Mouse (Mus musculus): ENCODE data around the gene Camkmt.

Camkmt gene

DNA sequence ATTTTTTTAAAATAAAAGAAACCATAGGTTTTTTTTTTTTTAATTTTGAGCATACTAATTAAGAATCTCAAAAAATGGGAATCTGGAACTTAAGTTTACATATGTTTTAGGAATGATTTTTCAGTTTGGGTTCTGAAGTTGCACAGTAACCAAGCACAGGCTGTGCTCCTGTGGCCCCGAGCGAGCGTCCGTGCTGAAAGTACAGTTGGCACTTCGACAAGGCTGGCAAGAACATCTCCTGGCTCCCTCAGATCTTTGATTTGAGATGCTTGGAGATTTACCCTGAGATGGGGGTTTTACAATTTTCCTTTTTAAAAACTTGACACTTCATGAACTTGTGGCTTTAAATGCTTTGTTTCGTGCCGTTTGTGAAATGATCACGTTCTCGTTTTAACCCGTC is 218.7 kb downstream of the Camkmt start:
- DNase-seq = no peak

DNA sequence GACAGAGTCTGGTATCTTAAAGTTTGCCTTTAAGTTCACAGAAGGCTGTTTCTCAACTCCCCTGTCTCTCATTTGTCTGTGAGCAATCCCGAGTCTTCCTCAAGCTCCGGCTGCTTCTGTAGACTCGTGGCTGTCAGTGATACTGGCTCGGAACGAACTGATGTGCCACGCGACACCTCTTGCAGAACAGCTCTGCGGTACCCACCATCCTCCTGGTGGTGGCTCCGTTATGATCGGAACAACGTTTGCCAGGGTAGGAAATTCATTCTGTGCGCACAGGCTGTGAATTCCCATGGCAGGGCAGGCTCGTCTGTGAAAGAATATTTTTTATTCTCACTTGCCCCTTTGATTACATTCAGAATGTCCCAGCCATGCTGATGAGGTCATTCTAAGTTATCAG is 221.0 kb downstream of the Camkmt start:
- DNase-seq = peak; percentile 60

DNA sequence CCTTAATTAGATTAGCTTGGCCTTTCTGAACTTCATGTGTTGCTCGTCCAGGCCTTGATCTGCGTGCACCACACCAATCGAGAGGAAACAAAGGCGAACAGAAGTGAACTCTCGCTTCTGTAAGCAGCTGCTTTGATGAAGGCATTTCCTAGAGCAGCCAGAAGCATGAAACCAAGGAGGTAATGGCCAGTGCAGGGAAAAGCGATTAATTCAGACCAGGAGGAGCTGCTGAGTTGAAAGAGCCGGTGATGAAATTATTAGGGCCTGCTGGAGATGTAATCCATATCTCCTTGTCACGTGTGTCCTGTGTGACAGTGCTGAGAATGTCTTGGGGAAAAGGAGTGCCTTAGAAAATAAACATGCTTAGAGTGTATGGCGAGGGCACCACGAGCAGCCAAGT is 228.0 kb downstream of the Camkmt start:
- DNase-seq = no peak

DNA sequence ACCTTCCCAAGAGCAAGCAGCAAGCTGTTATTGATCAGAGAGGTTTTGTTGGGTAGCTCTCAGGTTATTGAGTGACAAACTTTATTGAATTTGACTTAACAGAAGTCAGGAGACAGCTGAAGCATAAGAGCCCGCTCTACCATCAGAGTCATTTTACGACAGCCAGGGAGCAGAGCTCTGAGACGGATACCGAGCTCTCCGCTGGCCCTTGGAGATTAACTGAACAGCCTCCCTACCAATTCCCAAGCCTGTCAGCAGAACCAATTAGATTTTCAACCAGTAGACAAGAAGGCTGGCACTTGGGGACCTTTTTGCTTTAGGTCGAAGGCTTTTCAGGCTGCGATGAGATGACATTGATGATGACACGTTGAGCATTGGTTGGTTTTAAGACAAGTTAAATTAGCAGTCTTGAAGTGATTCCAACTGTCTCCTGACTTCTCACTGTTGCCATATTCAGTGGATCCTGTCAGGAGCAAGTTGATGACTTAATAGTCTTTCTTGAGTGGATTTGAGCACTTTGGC is 229.5 kb downstream of the Camkmt start:
- no peak for DNase-seq

DNA sequence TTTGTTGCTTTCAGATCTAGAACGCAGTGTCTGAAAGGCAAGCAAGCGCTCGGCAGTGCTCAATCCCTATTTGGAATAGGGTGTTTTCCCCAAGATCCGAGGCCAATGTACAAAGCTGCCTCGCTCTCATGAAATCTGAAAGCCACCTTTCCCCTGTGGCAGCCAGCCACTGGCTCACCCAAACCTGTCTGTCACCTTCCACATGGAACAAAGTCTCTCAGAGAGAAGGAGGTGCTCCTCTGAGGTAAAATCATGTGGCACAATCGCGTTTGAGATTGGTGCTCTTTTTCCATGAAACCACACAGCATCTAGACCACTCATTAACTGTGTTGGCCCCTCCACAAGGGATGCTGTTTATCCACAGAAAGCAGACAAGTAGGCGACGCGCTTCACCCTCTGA is 238.5 kb downstream of the Camkmt start:
- DNase-seq = no peak

DNA sequence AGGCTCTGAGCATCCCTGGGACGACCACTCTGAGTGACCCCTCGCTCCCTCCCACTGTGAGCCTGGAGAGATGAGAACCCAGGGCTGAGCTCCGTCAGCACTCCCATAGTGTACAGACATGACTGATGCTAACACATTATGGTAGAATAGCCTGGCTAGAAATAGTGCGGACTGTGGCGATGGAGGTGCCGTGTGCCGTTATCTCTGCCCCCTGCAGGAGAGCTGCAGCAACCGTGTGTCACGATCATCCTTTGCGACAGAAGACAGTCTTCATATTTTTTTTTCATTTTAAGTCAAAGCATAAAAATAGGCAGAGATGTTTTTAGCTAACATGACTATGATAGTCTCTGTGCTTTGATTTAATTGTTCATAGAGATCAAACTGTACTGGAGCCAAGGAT is 245.1 kb downstream of the Camkmt start:
- no peak for DNase-seq

DNA sequence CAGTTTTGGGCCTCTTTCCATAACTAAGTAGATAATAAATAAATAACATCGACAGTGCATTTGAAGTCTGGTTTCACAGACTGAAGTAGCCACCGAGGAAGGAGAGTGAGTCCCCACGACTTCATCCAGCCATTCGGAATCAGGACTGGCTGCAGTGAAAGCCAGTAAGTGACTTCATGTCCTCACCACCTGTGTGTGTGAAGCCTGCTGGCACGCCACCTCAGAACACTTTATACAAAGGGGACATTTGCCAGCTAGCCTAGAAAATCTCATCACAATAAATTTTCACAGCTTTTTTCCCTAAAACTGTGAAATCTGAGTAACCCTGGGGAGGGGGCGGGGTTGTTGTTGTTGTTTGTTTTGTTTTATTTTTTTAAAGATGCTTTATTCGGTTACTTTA is 247.3 kb downstream of the Camkmt start:
- DNase-seq = no peak

DNA sequence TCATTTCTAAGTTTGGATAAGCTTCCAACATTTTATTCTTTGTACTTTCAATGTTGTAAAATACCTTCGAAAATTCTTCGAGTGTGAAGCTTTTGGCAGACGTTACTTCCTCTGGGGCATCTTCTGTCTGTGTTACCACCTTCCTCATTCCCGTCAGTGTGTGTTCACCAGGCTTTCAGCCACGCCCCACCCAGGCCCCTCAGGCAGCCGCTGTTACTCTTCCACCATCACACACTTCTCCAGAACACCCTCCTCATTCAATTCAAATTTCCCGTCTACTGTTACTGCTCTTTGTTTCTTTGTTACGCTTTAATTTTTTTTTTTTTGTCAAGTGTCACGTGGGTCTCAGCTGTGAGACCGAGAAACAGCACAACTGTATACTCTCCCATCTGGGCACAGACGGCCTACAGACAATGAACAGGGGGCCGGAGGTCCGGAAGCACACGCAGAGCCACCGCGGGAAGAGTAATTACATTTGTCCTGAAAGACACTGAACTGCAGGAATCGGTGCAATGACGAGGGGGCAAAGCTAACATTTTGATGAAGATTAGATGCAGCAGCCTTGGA is 250.9 kb downstream of the Camkmt start:
- DNase-seq = no peak

DNA sequence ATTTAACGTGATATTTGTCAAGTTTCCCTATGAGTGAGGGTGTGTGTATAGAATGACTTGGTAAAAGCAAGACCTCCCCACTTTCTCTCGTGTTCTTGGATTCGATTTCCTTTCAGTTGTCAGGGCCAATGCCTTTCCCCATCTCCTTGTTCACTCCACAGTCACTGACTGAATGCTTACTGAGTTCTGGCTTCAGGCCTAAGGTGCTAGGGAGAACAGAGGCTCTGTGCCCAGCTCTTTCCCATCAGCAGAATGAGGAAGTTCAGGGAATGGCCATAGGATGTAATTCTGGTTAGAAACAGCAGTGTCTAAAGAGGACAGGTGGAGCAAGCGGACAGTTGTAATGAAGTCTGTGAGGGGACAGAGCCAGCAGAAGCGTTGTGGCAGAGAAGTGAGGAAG is 252.1 kb downstream of the Camkmt start:
- DNase-seq = no peak

DNA sequence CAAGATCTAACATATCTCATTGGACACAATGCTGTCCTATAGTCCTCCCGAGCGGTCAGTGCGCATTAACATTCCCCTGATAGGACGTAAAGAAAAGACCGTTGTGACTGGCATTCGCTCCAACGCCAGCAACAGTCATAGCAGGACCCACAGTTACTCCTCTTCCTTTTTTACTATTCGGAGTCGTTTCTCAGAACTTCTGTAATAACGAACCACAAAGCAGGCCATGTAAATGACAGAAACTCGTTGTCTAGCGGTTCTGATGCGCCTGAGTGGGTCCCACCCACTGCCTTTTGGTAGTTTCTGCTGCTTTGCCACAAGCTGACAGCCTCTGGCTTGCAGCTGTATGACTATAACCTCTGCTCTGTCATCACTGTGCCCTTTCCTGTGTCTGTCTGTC is 253.1 kb downstream of the Camkmt start:
- no peak for DNase-seq

DNA sequence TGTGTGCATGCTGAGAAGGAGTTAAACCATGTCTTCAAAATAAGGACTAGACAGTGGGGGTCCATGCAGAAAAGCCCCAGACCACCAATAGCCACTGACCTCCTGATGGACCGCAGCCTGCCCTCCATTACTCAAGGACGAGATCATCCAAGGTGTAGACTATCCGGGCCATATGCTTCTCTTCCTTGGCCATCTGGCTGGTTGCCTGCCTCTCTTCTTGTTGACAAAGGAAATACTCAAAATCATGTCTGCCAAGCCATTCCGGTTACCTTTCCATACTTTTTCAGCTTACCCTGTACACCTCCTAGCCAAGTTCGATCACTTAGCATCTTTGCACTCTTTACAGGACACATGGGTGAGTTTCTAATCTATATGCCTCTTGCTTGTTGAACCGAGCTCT is 256.3 kb downstream of the Camkmt start:
- DNase-seq = no peak

DNA sequence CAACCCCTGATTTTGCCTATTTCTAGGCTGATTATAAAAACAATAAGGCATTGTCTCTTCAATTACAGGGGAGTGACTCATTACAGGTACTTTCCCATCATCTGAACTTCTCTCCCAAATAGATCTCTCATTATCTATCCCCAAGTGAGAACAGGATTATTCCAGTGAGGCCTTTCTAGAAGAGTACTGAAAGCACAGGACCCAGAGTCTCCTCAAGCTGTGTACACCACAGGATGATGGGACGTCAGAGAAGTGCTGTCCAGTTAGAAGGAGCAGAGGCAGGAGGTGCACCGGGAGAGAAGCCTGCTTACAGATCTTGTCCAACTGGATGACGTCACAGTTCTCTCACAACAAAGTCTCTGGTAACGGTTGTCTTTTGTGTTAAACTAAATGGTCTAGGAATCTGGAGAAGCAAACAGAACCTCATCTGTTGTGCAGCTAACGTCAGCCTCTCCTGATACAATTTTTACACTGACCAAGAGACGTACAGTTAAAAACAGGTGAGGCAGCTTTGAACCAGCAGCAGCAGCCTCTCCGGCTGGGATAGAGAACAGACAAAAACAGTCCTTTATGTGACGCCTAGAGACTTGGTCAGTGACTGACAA is 259.1 kb downstream of the Camkmt start:
- no peak for DNase-seq

DNA sequence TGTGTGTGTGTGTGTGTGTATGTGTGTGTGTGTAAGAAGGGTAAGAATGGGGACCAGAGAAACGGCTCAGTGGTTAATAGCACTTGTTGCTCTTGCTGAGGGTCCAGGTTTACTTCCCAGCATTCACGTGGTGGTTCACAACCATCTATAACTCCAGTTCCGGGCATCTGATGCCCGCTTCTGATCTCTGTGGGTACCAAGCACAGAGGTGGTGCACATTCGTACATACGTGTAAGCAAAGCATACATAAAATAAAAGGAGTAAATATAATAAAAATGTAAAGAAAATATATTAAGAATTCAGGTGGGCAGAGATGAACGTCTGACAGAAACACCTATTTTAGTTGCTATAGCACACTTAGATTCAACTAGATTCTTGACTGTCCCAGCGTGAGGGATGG is 260.9 kb downstream of the Camkmt start:
- no peak for DNase-seq

DNA sequence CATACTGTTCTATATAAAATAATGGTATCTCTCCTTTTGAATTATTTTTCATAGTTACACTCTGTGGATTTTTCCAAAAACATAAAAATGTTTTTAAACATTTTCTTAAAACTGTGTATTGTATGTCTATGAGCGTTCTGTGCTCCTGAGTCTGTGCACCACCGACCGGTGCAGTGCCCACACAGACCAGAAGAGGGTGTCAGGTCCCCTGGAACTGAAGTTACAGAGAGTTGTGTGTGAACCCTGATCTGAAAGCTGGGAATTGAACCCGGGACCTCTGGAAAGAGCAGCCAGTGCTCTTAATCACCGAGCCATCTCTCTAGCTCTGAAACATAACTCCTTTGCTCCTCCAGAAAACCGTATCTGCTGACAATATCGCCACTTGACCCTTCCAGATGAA is 262.4 kb downstream of the Camkmt start:
- DNase-seq = no peak

DNA sequence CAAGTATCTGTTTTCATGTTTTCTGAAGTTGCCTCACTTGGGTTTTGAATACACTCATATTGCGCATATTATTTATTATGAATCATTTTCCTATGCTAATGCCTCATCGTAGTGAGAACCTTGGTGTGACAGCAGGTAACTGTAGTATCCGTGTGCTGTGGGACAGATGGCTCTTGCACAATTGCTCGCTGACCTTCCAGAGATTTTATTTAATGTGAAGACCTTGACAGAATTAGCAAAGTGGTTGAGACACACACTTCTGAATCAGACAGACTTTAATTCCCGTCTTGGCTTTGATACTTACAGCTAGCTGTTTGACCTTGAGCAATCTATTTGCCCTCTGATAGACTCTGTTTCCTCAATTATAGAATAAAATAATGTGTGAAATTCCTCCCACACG is 262.8 kb downstream of the Camkmt start:
- DNase-seq = no peak

DNA sequence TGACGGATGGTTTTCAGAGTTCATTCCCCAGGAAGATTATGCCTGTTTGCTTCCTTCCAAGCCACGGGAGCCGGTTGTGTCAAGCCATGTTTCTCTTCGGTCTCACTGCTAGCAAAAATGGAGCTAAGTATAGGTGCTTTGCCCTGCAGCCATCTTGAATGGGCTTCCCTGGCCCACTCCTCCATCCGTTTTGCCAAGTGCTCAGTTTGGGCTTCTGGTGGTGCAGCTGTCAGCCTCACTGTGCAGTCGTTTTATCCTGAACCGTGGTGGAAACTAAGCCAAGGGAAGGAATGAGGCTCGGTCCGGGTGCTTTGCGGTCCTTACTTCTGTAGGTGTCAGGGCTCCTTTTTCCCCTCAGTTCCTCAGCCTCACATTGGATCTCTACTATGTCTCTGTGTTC is 263.3 kb downstream of the Camkmt start:
- no peak for DNase-seq

DNA sequence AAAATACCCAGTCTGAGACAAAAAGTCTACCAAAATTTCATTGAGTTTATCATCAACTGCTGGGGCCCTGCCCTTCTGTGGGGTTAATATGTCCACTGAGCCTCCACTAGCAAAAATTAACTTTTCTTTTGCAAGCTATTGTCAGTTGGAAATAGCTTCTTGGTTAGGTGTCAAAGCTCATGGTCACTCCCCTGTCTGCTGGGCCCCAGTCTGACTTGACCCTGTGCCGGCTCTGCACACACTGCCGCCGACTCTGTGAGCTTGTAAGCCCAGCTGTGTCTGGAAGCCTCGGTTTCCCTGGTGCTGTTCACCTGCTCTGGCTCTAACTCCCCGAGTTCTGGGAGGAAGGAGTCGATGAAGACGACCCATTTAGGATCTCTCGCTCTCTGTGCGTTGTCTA is 265.0 kb downstream of the Camkmt start:
- DNase-seq = no peak

DNA sequence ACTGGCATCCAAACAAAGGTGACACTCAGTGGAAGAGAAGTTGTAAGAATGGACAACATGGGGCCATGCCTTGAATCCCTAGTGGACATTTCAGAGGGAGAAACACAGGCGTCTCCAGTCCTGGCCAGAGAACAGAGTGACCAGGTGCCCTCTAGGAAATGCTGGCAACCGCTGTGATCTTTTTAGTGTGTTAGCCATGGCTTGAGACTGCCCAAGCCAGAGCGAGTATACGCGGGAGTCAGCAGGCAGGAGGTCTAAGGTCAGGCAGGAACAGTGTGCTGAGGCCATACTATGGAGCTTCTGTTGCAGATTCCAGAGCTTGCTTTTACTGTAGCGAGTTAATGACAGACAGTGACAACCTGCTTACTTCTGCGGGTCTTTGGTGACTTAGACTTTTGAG is 270.7 kb downstream of the Camkmt start:
- no peak for DNase-seq

DNA sequence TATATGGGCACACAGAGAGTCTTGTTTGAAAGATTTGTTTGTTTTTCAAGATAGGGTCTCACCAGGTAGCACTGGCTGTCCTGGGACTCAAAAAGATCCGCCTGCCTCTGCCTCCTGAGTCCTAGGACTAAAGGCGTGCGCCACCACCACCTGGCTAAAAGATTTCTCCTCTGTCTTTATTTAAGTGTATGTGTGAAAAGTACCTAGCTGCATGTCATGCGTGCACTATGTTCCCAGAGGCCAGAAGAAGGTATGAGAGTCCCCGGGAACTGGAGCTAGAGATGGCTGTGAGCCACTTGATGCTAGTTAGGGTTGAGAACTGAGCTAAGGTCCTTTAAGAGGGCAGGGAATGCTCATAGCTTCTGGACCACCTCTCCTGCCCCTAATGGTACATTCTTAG is 277.0 kb downstream of the Camkmt start:
- DNase-seq = no peak

DNA sequence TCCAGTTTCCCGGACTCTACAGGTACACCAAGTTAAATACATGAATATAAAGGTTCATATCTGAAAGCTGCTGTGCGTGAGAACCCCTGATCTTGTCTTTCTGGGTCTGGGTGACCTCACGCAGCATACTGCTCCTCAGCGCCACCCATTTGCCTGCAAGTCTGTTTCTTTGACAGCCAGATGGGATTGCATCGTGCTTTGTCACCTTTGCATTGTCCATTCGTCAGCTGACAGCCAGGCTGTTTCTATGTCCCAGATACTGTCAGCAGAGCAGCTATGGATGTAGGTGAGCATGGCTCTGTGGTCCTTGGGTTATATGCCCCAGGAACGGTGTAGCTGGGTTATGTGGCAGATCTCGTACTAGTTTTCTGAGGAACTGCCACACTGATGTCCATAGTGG is 278.4 kb downstream of the Camkmt start:
- no peak for DNase-seq

DNA sequence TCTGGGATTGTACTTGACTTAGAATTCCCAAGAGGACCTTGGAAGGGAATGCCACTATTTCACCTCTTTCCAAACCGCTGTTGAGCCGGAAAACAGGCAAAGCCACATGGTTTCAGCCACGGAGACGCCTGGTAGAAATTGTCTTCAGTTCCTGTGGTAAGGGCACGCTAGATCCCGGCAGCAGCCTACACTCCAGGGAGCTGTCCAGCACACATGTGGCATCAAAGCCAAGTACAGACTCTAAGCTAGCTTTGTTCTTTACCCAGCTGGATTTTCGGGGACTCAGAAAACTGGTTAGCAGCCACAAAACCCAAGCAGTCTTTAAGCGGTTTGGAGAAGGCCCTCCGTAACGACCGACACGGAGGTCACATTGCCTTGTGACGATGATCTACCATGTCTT is 281.7 kb downstream of the Camkmt start:
- DNase-seq = no peak

DNA sequence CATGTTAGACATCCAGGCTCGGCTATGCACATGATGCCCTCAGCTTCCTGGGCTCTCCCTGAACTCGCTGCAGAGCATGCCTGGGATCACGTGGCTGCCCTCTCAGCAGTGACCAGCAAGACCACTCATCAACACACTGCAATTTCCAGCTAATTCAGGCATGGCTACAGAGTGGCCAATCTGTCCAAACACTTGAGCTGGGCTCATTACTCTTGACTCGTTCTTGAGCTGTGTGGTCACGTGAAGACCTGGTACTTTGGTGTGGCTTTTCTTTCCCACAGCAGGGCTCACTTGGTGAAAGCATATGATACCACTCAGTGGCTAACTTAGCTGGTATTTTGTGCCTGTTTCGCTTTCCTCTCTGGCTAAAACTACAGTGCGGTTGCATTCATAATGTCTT is 282.2 kb downstream of the Camkmt start:
- DNase-seq = no peak

DNA sequence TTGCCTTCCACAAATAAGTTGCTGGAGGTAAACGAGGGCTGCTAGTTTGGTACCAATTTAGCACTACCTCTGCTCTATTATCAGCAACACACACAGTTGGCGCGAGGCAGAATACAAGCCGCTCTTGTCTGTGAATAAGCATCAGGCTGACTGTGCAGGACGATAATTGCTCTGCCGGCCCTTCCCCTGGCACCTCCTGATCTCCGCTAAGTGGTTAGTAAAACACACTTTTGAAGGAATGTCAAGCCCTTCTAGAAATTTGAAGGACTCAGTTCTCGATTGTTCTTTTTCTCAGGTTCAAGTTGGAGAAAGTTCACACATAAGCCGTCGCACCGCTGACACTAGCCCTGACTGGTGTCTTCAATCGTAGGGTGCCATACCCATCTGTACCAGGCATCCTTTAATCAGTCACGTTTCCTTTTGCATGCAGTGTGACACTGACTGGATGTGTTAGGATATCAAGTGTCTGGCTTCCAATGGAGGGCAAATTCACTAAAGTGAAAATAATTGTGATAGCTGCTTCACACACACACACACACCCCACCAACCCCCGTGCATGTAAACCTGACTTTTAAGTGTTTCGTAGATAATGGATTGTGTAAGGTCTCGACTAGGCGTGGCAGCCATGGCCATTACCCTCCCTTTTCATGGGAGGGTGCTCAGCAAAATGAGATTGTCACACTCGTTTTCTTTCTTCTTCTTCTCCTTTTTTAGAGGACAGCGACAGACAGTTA is 283.9 kb downstream of the Camkmt start:
- no peak for DNase-seq

DNA sequence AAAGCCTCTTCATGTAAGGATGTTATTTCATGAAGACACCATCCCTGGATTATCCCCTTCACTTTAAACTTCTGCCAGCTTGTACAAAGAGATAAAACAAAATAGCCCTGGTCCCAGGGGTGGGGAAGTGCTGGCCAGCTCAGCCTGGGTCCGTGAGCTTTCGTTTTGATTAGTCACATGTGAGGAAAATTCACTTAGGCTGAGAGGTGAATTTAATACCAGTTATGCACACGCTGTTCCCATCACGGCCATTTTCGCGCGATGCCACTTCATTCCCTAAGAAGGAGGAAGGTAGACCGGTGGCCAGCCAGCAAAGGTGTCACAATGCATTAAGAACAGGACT is 284.5 kb downstream of the Camkmt start:
- DNase-seq = no peak

DNA sequence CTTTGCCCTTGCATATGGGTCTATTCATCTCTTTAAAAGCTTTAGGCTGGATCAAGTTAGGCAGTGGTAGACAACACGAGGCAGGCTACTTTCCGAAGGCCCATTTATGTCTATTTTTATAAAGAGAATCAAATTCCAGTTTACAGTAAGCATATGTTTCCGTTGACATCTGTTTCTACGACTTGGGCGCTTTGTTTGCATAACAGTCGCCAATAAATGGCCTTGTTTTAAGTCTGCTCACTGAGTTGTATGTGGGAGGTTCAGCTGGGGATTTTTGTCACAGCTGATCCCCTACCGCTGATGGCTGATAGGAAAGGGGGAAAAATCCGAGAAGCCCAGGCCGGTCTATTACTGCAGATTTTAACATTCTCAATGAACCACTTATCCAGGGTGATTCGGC is 285.2 kb downstream of the Camkmt start:
- no peak for DNase-seq
